Mouse (Mus musculus) inflammation-experienced regulatory T-cells (primary cell): ENCODE results near the gene Psmb7. TPM values are rescaled to one million over a fixed set of nuclear protein-coding genes. Genes with fewer than 3 reads are reported as not detected.

Experiments used
- polyA plus RNA-seq, 2 experiments: library from polyadenylated mRNA; unstranded; fragments of 100-300 nt; shearing (Covaris generic); gene quantifications; one replicate each; pipeline ENCODE4 v1.2.1; 2017

Gene Psmb7
- polyA plus RNA-seq: 100 to 1,000 TPM; 101 to 108 TPM

GRCm38 (mm10) chr2:38643625-38644427, at the start of gene Psmb7:
Gene Psmb7 (minus strand): TSS chr2:38644087.

Other genes with a start within 250 kb of the Psmb7 start
- 1 to 10 TPM; 3.0 to 6.1 TPM for gene Nek6, start 132.4 kb downstream of the Psmb7 start, polyA plus RNA-seq
- under 1 TPM in 1 of 2 experiments, not detected in 1; 0.16 TPM for gene Nr5a1, start 70.5 kb upstream of the Psmb7 start, polyA plus RNA-seq